Mouse (Mus musculus): ENCODE results near the gene Slc51b.
A peak's percentile ranks its signal among the peaks of the same experiment; 100 is the strongest.

Slc51b gene

GRCm38 (mm10) chr9:65407861-65408260 lies 14.9 kb downstream of the Slc51b start:
- DNase-seq: no peak

GRCm38 (mm10) chr9:65407327-65407726 lies 15.4 kb downstream of the Slc51b start:
- no peak for DNase-seq

GRCm38 (mm10) chr9:65405184-65405449 lies 17.6 kb downstream of the Slc51b start:
- peak in 1 of 2 experiments; percentile 63 for DNase-seq

GRCm38 (mm10) chr9:65404331-65405183 lies 18.2 kb downstream of the Slc51b start:
- DNase-seq: peak; percentile 85 to 90

GRCm38 (mm10) chr9:65399934-65400333 lies 22.8 kb downstream of the Slc51b start:
- DNase-seq: peak; percentile 73 to 83

- peak; percentile 77 to 81 for DNase-seq
Measured at GRCm38 (mm10) chr9:65398279-65398678, 24.5 kb downstream of the Slc51b start, which contains the start of gene Rasl12. Gene Rasl12, plus strand, starts transcription at chr9:65398506.

GRCm38 (mm10) chr9:65394360-65394759 lies 28.4 kb downstream of the Slc51b start:
- DNase-seq: no peak

- DNase-seq: no peak
Measured at GRCm38 (mm10) chr9:65393606-65394005, 29.1 kb downstream of the Slc51b start.

GRCm38 (mm10) chr9:65392638-65393364 lies 30.0 kb downstream of the Slc51b start:
- peak; percentile 62 to 75 for DNase-seq

GRCm38 (mm10) chr9:65391613-65391964 lies 31.2 kb downstream of the Slc51b start, which contains the start of gene Kbtbd13:
Gene Kbtbd13, minus strand, starts transcription at chr9:65391652.
- no peak for DNase-seq

GRCm38 (mm10) chr9:65390752-65391612 lies 31.8 kb downstream of the Slc51b start:
- DNase-seq: no peak

- DNase-seq: peak; percentile 44 to 66
Measured at GRCm38 (mm10) chr9:65386373-65387140, 36.2 kb downstream of the Slc51b start.

- DNase-seq: peak in 1 of 2 experiments; percentile 37
Measured at GRCm38 (mm10) chr9:65384276-65384675, 38.5 kb downstream of the Slc51b start.

- DNase-seq: no peak
Measured at GRCm38 (mm10) chr9:65382751-65383097, 40.0 kb downstream of the Slc51b start.

- DNase-seq: no peak
Measured at GRCm38 (mm10) chr9:65382031-65382750, 40.6 kb downstream of the Slc51b start.

- DNase-seq: no peak
Measured at GRCm38 (mm10) chr9:65381017-65381590, 41.7 kb downstream of the Slc51b start.

GRCm38 (mm10) chr9:65375163-65375934 lies 47.4 kb downstream of the Slc51b start:
- DNase-seq: no peak

- no peak for DNase-seq
Measured at GRCm38 (mm10) chr9:65374468-65375162, 48.1 kb downstream of the Slc51b start.

- DNase-seq: peak in 1 of 2 experiments; percentile 42
Measured at GRCm38 (mm10) chr9:65372449-65372848, 50.3 kb downstream of the Slc51b start.

GRCm38 (mm10) chr9:65371756-65372155 lies 51.0 kb downstream of the Slc51b start:
- no peak for DNase-seq
